Mouse (Mus musculus) hematopoietic stem cell, adult 5-6 weeks (primary cell): Measurements from ENCODE around the gene Rrad. TPM values are rescaled to one million over a fixed set of nuclear protein-coding genes. Genes with fewer than 3 reads are reported as not detected.

ENCODE experiments used
- ATAC-seq, 2 experiments: fragments of 125-278 bp in 1 of 2; replicated peaks in 1 of 2; 2 replicates each; pipeline ENCODE4 v1.8.0; 2016 to 2017; ENCODE audit warnings: inconsistent platforms in 2 of 2, mild to moderate bottlenecking in 2 of 2, moderate number of reproducible peaks in 2 of 2, low read depth in 1 of 2, moderate TSS enrichment in 1 of 2; ENCODE audit not compliant: low FRiP score in 2 of 2, poor library complexity in 2 of 2, severe bottlenecking in 2 of 2, insufficient read depth in 1 of 2, low TSS enrichment in 1 of 2
- total RNA-seq: library from RNA; stranded (forward); fragments of 172-1452, 232-1000 nt; gene quantifications from 2 replicates; pipeline ENCODE4 v1.2.3, GENCODE M21; 2017

The Rrad gene
- total RNA-seq, 1 experiment from 2014 or later: 15.0 TPM

- ATAC-seq: no peak
Observed at GRCm38 (mm10) chr8:104593536-104594325, 37.4 kb downstream of the Rrad start.

GRCm38 (mm10) chr8:104592566-104592965 lies 38.6 kb downstream of the Rrad start:
- no peak for ATAC-seq

DNA sequence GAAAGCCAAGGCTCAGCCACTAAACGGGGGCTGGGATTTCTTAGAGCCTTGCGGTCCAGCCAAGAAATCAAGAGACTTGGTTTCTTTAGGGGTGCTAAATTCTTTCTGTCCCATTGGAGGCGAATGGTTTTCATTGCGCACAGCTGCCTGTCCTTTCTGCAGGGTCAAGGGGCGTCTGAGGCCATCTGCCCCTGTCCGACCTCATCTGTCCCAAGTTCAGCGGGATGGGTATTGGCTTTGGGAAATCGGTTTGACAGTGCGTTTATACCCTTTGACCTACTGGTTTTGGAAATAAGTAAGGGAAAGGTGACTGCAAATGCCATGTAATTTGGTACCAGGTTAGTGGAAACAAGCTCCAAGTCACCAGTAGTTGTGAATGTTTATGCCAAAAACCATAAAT lies 39.3 kb downstream of the Rrad start:
- no peak for ATAC-seq

GRCm38 (mm10) chr8:104591133-104591834 lies 39.8 kb downstream of the Rrad start, which contains the start of gene Pdp2:
Pdp2 (plus strand) TSS chr8:104591451.
- peak; percentile 95 to 96 for ATAC-seq

GRCm38 (mm10) chr8:104590284-104590683 lies 40.8 kb downstream of the Rrad start:
- no peak for ATAC-seq

- no peak for ATAC-seq
Observed at GRCm38 (mm10) chr8:104584522-104584921, 46.6 kb downstream of the Rrad start.

Other genes with a start within 250 kb of the Rrad start
- 3.7 and 4.4 TPM in 2 replicates for gene Cmtm4, start 235.5 kb downstream of the Rrad start, total RNA-seq
- gene Dync1li2, start 188.3 kb downstream of the Rrad start, total RNA-seq: 74.0 and 74.4 TPM in 2 replicates
- gene Terb1, start 121.4 kb downstream of the Rrad start, total RNA-seq: not detected in 2 replicates
- 72.7 and 118 TPM in 2 replicates for gene Nae1, start 96.7 kb downstream of the Rrad start, total RNA-seq
- 0.79 and 1.4 TPM in 2 replicates for gene Car7, start 96.6 kb downstream of the Rrad start, total RNA-seq
- gene Pdp2, start 39.9 kb downstream of the Rrad start, total RNA-seq: 13.0 and 13.9 TPM in 2 replicates
- gene Cdh16, start 6.9 kb downstream of the Rrad start, total RNA-seq: not detected in 2 replicates
- 24.9 and 31.4 TPM in 2 replicates for gene Ciao2b, start 10.6 kb upstream of the Rrad start, total RNA-seq
- gene Ces2a, start 102.7 kb upstream of the Rrad start, total RNA-seq: not detected in 2 replicates
- gene Ces2b, start 200.2 kb upstream of the Rrad start, total RNA-seq: not detected in 2 replicates
- 0.89 TPM in 1 of 2 replicates, not detected in the other for gene Ces2c, start 215.7 kb upstream of the Rrad start, total RNA-seq